Mouse (Mus musculus): Measurements from ENCODE around the gene Alcam.

GRCm38 (mm10) chr16:52262582-52262981 is 191.3 kb downstream of the Alcam start:
- no peak for TF ChIP-seq FLI1 (IDR thresholded peaks at IDR 0.05; ENCODE audit: low read length)
- no peak for TF ChIP-seq GATA1 (IDR thresholded peaks at IDR 0.05; ENCODE audit: borderline replicate concordance, low read length)
